Mouse (Mus musculus): ENCODE data around the gene Ppp1r8.
"Not testable (repeated sequence)": the region's sequence is repeated elsewhere in the genome, so short reads cannot be mapped to it uniquely, and the experiment has no call there.

Gene Ppp1r8

DNA sequence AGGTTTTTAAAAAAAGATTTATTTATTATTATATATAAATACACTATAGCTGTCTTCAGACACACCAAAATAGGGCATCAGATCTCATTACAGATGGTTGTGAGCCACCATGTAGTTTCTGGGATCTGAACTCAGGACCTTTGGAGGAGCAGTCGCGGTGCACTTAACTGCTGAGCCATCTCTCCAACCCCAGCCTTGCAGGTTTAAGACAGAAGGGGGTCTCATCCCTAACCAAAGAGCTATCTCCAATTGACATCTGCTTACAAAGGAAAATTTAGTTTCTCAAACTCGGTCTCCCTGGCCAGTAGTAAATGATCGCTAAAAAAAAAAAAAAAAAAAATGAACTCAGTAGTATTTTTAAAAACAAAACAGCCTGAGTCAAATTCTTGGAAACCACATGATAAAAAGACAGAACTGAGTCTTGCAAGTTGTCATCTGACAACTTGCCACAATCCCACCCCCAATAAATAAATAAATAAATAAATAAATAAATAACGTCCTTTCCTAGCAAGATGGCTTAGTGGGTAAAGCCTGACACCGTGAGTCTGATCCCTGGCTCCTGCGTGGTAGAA is 36.3 kb downstream of the Ppp1r8 start:
- DNase-seq (ENCODE audit: low read depth, low spot score), result no peak

DNA sequence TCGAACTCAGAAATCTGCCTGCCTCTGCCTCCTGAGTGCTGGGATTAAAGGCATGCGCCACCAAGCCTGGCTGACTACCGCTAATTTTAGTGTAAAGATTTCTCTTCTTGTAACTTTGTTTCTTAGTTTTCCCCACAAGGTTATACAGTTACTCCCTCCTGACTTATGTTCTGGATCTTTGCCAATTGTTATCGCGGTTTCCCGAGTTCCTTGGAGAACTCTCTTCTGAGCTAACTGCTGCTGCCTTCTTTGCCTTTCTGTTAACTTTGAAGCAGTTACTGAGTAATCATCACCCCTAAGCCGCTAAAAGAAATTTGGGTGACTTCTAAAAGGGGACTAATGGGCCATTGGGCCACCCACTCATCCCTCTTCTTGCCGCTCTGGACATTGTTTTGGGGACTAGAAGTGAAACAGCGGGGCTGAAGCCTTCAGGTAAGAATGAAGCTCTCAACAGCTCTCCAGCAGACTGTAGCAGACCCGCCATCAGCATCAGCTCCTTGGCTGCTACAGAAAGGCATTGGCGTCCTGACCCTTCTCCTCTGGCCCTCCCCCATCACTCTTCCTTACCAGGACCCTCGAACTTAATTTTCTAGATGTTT is 37.3 kb downstream of the Ppp1r8 start:
- no peak for DNase-seq (ENCODE audit: low read depth, low spot score)

DNA sequence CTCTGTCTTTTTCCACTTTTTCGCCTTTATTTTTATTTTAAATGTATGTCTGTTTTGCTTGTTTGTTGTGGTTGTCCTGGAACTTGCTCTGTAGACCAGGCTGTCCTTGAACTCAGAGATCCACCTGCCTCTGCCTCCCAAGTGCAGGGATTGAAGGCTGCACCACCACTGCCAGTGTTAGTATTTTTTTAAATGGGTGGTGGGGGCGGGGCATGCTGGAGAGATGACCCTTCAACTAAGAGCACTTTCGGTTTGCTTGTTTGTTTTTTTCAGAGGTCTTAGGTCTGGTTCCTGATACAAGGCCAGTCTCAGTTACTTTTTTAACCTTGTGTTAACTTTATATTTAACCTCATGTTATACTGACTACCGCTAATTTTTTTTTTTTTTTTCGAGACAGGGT is 37.8 kb downstream of the Ppp1r8 start:
- no peak for DNase-seq (ENCODE audit: low read depth, low spot score)

DNA sequence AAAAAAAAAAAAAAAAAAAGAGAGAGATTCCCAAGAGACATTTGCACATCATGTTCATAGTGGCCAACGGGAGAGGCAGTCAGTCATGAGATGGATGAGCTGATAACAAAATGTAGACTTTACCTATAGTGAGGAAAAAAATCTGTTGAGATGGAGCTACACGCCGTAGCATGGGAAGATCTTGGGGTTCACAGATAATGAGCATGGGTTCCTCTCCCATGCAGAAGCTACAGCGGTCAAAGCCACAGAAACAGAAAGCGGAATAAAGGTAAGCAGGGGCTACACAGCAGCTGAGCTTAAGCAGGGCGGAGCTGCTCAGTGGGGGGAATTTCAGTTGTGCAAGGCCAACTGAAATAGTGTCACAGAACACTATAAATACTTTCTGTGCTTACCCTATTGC is 38.6 kb downstream of the Ppp1r8 start:
- no peak for DNase-seq (ENCODE audit: low read depth, low spot score)

DNA sequence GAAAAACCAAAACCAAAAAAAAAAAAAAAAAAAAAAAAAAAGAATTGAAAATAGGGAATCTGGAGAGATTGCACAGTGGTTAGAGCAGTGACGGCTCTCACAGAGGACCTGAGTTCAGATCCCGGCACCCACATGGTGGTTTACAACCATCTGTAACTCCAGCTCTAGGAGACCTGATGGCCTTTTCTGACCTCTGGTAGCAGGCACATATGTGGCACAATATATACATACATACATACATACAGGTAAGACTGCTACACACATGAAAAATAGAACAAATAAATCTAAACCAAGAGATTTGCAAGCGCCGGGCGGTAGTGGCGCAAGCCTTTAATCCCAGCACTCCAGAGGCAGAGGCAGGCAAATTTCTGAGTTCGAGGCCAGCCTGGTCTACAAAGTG is 39.1 kb downstream of the Ppp1r8 start:
- DNase-seq (ENCODE audit: low read depth, low spot score), result no peak

DNA sequence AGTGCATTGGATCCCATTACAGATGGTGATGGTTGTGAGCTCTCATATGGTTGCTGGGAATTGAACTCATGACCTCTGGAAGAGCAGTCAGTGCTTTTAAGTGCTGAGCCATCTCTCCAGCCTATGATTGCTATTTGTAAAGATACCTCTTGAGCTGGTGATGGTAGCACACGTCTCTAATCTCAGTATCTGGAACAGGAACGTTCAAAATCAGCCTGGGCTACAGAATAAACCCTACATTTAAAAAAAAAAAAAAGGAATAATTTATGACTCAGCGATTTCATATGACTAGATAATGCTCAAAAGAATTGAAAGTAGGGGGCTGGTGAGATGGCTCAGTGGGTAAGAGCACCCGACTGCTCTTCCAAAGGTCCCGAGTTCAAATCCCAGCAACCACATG is 39.8 kb downstream of the Ppp1r8 start:
- DNase-seq (ENCODE audit: low read depth, low spot score), result no peak

DNA sequence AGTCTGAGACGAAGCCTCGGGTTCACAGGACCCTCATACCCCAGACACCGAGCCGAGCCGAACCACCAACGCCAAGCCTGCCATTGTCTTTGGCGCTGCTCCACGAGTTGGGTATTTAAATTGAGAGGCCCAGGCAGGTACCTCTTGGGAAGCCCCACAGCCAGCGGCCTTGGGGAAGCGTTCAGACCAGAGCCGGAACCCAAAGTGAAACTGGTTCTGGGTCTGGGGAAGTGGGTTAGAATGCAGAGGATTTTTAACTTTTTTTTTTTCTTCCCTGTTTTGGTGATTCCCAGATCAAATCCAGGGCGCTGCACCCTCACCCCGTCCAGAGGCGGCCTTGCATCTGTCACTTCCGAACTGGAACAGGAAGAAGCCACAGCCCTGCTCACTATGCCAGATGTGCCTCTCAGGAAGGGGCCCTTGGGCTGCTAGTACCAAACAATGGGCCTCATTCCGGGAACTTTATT is 40.8 kb downstream of the Ppp1r8 start:
- peak; percentile 55 for DNase-seq (ENCODE audit: low read depth, low spot score)

DNA sequence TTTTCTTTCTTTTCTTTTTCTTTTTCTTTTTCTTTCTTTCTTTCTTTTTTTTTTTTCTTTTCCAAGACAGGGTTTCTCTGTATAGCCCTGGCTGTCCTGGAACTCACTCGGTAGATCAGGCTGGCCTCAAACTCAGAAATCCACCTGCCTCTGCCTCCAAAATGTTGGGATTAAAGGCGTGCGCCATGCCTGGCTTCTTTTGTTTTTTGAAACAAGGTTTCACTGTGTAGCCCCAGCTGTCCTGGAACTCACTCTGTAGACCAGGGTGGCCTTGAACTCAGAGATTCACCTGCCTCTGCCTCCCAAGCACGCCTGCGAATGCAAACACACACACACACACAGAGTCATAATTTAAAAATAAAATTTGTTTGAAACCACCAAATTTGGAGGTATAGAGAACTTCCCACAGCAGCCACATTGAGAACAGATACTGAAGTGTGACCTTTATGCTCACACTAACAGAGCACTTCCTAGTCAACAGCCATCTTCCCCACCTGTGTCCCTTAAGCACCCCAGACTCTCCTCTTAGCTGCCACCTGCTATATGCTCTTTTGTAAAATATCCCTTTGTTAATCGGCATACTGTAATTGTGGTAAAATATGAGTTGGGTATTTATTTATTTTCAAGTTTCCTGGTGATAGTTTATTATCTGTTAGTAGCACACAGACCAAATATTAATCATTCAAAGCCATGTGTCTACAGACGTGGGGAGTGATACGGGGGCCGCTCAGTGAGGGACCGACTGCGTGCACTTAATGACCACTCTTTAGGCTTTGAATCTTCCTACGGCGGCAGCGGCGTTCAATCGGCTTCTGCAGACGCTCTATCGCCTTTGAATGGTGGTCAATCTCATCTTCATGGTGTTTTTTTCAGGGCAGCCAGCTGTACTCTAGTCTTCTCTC is 41.5 kb downstream of the Ppp1r8 start:
- no peak for DNase-seq (ENCODE audit: low read depth, low spot score)

DNA sequence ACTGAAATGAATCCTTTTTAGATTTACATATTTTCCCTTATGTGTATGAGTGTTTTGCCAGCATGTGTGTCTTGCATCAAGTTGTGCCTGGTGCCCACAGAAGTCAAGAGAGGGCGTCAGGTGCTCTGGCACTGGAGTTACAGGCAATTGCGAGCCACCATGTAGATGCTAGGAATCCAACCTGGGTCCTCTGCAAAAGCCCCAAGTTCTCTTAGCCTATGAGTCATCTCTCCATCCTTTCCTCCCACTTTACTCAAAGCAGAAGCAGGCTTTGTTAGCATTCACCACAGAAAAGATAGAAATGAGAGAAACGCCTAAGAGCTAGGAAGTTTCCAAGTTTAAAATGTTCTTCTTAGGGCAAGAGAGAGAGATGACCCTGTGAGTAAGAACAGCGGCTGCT is 43.1 kb downstream of the Ppp1r8 start:
- no peak for DNase-seq (ENCODE audit: low read depth, low spot score)

DNA sequence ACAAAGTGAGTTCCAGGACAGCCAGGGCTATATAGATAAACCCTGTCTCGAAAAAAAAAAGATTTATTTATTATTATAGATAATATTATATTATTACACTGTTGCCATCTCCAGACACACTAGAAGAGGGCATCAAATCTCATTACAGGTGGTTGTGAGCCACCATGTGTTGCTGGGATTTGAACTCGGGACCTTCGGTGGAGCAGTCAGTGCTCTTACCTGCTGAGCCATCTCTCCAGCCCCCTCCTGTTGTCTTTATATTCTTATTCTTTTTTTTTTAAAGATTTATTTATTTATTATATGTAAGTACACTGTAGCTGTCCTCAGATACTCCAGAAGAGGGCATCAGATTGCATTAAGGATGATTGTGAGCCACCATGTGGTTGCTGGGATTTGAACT is 44.3 kb downstream of the Ppp1r8 start:
- not testable (repeated sequence) for DNase-seq (ENCODE audit: low read depth, low spot score)

DNA sequence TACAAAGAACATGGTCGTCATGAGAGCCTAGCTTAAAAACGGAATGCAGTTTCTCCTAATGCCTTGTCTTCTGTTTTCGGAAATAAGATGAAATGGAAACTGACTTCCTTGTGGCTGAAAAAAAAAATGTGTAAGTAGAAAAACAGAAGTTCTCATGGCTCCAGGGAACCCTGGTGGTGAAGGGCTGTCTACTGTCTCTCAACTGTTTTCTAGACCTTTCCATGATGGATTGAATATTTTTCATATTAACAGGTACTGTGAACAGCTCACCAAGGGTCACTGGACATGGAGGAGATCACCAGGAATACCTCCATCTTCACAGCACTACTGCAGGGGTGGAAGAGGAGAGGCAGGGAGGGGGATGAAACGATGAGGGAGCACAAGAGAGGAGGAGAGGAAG is 44.9 kb downstream of the Ppp1r8 start:
- no peak for DNase-seq (ENCODE audit: low read depth, low spot score)

DNA sequence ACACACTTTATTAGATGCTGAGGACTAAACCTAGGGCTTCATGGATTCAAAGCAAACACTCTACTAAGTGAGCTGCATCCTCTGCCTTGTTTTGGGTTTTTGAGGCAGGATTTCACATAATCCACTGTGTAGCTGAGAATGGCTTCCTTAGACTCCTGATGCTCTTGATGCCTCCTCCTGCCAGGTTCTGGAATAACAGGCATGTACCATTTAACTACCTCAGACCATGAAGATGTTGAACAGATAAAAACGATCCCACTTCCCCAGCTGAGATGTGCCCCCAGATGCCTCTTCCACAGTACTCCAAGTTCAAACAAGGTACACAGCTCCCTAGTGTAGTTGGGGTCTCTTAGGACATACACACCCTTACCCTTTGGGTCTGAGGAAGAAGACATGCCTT is 45.5 kb downstream of the Ppp1r8 start:
- no peak for DNase-seq (ENCODE audit: low read depth, low spot score)

DNA sequence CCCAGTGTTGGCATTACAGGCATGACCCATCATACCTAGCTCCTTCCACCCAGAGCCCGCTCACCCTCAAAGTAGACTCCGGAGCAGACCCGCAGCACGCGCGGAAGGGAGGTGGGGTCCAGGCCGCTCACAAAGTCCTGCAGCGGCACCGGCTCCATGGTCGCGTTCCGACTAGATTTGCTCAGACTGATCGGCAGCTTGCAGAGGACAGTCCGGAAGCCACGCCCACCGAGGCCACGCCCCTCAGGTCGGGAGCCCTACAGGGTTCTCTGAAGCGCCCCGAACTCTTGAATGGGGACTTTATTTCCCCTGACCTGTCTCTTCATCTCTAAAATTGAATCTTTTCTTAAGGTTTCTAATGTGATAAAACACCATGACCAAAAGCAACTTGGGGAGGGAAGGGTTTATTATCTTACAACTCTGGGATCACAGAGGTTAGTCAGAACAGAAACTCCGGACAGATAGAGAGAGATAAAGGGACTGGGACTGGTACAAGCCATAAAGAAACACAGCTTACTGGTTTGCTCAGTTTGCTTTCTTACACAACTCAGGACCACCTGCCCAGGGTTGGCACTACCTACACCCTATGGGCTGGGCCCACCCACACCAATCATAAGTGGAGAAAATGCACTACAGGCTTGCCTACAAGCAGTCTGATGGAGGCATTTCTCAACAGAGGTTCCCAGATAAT is 46.6 kb downstream of the Ppp1r8 start, which contains the start of gene Themis2:
Themis2 (minus strand) TSS at position 192 of the 691 bp plus-strand sequence.
- DNase-seq (ENCODE audit: low read depth, low spot score), result peak; percentile 82

DNA sequence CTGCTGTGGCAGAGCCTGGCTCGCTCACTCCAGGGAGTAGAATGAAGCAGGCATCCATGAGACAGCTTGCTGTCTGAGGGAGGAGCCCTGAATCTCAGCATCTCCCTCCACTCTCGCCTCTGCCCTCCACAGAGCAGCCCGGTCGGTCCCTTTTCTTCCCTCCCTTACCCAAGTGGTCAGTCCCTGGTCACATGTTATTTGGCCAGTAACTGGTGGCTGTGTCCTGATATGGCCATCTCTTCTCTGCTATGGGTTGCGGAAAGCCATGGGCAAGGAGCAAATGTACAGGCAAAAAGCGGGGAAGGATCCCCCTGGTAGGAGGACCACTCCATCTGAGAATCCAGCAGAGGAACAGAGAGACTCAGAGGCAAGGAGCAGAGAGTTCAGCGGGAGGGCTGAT is 47.8 kb downstream of the Ppp1r8 start:
- DNase-seq (ENCODE audit: low read depth, low spot score), result no peak

DNA sequence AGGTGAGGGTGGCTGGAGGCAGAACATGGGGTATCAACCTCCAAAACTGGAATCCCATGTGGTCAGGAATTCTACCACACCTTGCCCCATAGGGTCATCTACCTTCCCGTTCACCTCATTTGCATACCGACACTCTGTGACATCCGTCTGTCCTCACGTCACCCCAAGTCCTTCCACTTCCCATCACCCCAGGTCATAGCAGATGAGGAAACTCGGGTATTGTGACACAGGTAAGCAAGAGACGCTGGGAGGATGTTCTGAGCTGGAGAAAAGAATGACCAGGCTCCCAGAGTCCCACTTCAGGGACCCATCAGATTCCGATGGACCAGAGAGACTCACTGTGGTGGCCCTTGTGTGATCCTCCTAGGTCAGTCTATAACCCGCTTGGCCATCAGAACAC is 48.2 kb downstream of the Ppp1r8 start:
- DNase-seq (ENCODE audit: low read depth, low spot score), result no peak

DNA sequence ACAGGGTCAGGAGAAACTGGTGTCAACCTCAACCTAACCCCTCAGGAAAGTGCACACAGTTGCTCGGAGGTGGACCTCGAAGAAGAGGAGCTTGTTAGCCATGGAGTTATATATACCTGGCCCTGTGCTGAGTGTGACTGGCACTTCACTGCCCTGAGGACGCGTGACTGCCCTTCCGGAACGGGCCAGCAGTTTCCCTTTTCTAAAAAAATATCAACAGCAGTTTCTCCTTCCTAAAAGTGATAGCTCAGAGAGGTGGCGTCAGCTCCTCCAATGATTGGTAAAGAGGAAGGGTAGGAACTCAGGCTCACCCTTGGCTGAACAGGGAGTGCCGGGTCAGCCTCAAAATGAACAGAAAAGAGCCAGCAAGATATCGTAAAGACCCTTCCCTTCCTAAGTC is 48.9 kb downstream of the Ppp1r8 start:
- DNase-seq (ENCODE audit: low read depth, low spot score), result no peak

DNA sequence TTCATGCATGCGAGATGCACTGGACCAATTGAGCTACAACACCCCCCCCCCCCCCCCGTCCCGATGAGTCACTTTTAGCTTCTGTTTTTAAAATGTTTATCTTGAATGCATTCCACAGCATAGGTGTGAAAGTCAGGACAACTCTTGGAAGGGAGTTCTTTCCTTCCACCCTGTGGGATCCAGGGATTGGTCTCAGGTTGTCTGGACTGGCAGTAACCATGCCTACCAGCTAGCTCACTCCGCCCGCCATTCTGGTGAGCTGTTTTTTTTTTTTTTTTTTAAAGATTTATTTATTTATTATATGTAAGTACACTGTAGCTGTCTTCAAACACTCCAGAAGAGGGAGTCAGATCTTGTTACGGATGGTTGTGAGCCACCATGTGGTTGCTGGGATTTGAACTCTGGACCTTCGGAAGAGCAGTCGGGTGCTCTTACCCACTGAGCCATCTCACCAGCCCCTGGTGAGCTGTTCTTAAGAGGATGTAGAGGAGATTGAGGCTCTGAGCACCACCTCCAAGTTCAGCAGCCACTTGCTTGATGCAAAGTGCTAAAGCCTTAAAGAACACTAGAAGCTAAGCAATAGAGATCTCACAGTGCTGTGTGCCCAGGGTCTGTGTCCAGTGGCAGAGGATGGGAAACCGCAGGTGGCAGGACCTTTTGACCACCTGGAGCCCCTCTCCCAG is 49.5 kb downstream of the Ppp1r8 start:
- not testable (repeated sequence) for DNase-seq (ENCODE audit: low read depth, low spot score)

DNA sequence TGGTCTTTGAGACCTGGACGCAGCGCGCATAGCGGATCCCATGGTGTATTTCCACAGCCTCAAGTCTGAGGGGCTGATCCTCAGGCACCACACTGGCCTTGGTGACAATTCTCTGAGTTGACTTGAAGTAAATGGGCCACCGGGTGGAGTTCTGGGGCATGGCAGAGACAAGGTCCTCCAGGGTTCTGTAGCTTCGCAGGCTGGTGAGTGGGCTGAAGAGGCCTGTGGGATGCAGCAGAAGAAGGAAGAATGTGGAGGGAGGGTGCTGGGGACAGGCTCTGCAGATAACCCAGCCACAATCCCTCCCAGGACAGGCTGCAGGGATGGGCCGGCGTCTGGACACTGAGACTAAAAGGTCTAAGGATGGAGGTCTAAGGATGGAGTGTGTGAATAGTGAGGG is 53.2 kb downstream of the Ppp1r8 start:
- no peak for DNase-seq (ENCODE audit: low read depth, low spot score)

DNA sequence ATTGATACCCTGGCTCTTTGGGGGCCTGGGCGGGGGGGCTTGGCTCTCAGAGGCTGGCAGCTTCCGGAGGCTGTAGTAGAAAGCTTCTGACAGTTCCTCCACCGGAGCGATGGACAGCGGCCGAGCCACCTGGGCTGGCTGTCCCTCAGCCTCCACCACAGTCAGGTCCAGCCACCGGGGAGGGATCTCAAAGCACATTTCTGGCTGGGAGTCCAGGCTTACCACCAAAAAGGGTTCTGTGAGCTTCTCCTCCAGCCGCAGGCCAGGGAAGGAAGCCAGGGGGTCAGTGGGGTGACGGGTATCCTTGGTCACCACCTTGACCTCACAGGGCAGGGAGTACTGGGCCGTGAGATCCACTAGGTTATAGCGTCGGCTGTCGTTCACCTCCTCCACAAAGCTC is 57.7 kb downstream of the Ppp1r8 start:
- DNase-seq (ENCODE audit: low read depth, low spot score), result no peak

DNA sequence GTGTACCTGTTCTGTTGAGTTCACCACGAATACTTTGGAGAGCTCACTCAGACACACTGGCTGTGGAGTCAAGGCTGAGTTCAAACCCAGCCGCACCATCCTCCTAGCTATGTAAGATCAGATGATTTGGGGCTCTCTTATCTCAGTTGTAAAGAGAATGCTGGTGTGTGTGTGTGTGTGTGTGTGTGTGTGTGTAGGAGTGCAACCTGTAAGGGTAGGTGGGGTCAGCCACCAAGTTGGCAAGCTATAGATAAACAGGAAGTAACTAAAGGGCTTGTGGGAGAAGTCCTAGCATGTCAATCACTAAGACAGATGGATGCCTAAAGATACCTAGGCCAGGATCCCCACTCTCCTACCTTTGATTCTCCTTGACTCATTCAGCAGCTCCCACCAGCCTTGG is 59.2 kb downstream of the Ppp1r8 start:
- DNase-seq (ENCODE audit: low read depth, low spot score), result peak; percentile 79

DNA sequence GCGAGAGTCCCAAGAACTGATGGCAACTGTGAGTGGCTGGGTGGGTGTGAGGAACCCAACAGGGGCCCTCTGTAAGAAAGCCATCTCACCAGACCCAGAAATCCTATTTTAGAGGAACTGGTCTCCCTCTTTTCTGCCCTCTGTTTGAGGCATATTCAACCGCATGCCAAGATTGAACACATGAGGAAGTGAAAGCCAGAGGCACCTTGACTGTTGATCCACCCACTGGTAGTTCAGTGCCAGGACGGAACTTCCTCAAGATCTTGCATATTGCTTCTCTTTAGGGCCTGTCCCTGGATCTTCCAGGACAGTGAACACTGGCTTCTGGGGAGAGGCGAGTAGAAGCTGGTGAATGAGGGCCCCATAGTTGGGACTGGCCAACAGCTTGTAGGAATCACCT is 62.7 kb downstream of the Ppp1r8 start:
- no peak for DNase-seq (ENCODE audit: low read depth, low spot score)
